Mouse (Mus musculus) G1E (cell line): ENCODE measurements around the gene 3110009E18Rik.

Experiments
- CTCF ChIP-seq: IDR thresholded peaks from 2 replicates; pipeline ENCODE4 v1.5.1; 2012; ENCODE audit warnings: low read depth, low read length, inconsistent platforms, mixed read lengths
- GATA1 ChIP-seq: IDR thresholded peaks from 2 replicates; pipeline ENCODE4 v1.6.1; 2012; ENCODE audit warnings: borderline replicate concordance, low read length, inconsistent platforms, mixed read lengths
- GATA2 ChIP-seq: IDR thresholded peaks from 2 replicates; pipeline ENCODE4 v1.6.1; 2012; ENCODE audit warnings: low read depth, low read length, inconsistent platforms, borderline replicate concordance
- POLR2AphosphoS5 ChIP-seq: IDR thresholded peaks from 2 replicates; pipeline ENCODE4 v1.6.1; 2012; ENCODE audit warnings: low read depth, low read length, inconsistent platforms; ENCODE audit not compliant: insufficient replicate concordance
- TAL1 ChIP-seq: conservative IDR thresholded peaks from 2 replicates; pipeline ENCODE4 v1.6.1; 2012; ENCODE audit warnings: low read depth, low read length, inconsistent platforms, mixed read lengths

DNA sequence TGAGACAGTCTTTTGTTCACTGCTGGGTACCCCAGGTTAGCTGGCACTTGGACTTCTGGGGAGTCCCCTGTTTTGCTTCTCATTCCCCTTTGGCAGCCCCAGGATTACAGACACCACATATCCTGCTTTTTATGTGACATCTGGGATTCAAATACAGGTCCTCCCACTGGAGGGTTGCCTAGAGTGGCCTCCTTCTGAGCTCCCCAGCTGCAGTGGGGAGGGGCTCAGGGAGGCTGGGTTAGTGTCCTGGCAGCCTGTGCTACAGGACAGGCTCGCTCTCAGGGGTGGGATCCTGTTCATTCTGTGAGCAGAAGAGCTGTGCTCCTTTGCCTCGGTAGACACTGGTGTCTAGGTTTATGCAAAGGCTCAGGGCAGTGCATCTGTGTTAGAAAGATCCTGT, 100.3 kb downstream of the 3110009E18Rik start:
- TF ChIP-seq CTCF (no peak), GATA1 (no peak), TAL1 (no peak), GATA2 (no peak), POLR2AphosphoS5 (no peak)
